Mouse (Mus musculus): ENCODE measurements at regions not wholly inside any gene's neighbourhood (a gene's known extent, or its start where the extent isn't known, plus 50 kb on each side); places are given as distances from the start of the nearest gene placed in this dataset.

DNA sequence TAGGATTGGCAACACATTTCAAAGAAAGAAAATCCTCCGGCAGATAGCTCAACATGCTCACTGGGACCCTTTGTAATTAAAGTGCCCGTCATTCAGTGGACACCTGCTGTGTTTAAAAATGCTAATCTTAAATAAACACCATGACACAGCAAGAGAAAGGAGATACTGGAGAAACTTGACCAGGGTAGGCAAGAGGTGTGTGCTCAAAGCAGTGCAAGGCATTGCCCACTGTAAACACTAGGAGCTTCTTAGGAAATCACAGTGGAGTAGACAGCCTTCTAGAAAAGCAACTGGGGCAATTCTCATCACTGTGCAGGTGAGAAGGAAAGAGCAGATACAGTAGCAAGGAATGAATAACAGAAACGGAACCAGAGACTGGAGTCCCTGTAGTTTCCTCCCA is 369.2 kb downstream of the Atp23 start:
- TF ChIP-seq CTCF (IDR thresholded peaks at IDR 0.05; ENCODE audit: control insufficient read depth, insufficient read depth, insufficient replicate concordance, low read depth, low read length) (no peak), POLR2A (IDR thresholded peaks at IDR 0.05; ENCODE audit: control insufficient read depth, low read depth, low read length) (no peak)
